Mouse (Mus musculus) midbrain, postnatal 0 days (tissue): ENCODE results near the gene Tm6sf1. TPM values are rescaled to one million over a fixed set of nuclear protein-coding genes. Genes with fewer than 3 reads are reported as not detected.

Experiments
- ATAC-seq: fragments of 200-750 bp; cut with Nextera tagmentation; 2 replicates; pipeline ENCODE4 v1.8.0; 2017; ENCODE audit warnings: moderate number of reproducible peaks, mild to moderate bottlenecking, moderate TSS enrichment, moderate library complexity; ENCODE audit not compliant: low FRiP score
- DNase-seq: peaks from one replicate; pipeline ENCODE4 v3.0.0-alpha.2; 2015; ENCODE audit warnings: low spot score
- H3K27ac ChIP-seq: fragments of 300-500 bp; sonication (generic); 2 replicates; pipeline ENCODE4 v1.5.1; 2014; ENCODE audit warnings: low read depth, mild to moderate bottlenecking, low read length, mixed read lengths
- H3K27me3 ChIP-seq: fragments of 300-500 bp; sonication (generic); 2 replicates; pipeline ENCODE4 v1.6.1; 2014; ENCODE audit warnings: low read length, control low read depth, mixed read lengths; ENCODE audit not compliant: insufficient read depth
- H3K36me3 ChIP-seq: fragments of 300-500 bp; sonication (generic); 2 replicates; pipeline ENCODE4 v1.6.1; 2014; ENCODE audit warnings: low read length, control low read depth, mixed read lengths; ENCODE audit not compliant: insufficient read depth
- H3K4me1 ChIP-seq: fragments of 300-500 bp; sonication (generic); 2 replicates; pipeline ENCODE4 v1.6.1; 2014; ENCODE audit warnings: mild to moderate bottlenecking, control low read depth, antibody characterized with exemption, low read length, mixed read lengths; ENCODE audit not compliant: insufficient read depth
- H3K4me2 ChIP-seq: fragments of 300-500 bp; sonication (generic); 2 replicates; pipeline ENCODE4 v1.6.1; 2014; ENCODE audit warnings: low read depth, mild to moderate bottlenecking, low read length, mixed read lengths; ENCODE audit not compliant: poor library complexity, severe bottlenecking
- H3K4me3 ChIP-seq: fragments of 300-500 bp; sonication (generic); 2 replicates; pipeline ENCODE4 v1.5.1; 2014; ENCODE audit warnings: low read depth, mild to moderate bottlenecking, low read length, moderate library complexity
- H3K9ac ChIP-seq: fragments of 300-500 bp; sonication (generic); replicated peaks from 2 replicates; pipeline ENCODE4 v1.6.1; 2014; ENCODE audit warnings: mild to moderate bottlenecking, low read length, moderate library complexity, mixed read lengths; ENCODE audit not compliant: poor library complexity, severe bottlenecking
- H3K9me3 ChIP-seq: fragments of 300-500 bp; sonication (generic); 2 replicates; pipeline ENCODE4 v1.6.1; 2016; ENCODE audit warnings: low read length, control low read depth
- CTCF ChIP-seq: IDR thresholded peaks from 2 replicates; pipeline ENCODE4 v1.5.1; 2016; ENCODE audit warnings: antibody characterized with exemption, mild to moderate bottlenecking
- WGBS: fragments of 180-500 bp; shearing (Covaris S2); extraction: QIAGEN DNeasy Blood & Tissue Kit; methylation state at CpG from one replicate; pipeline ENCODE4 v1.1.7; 2014; 5-methylcytosine and 5-hydroxymethylcytosine counted together
- polyA plus RNA-seq: library from polyadenylated mRNA; unstranded; fragments of >200 nt; fragmentation: Nextera tagmentation; extraction: Ambion mirVana; gene quantifications from 2 replicates; pipeline ENCODE4 v1.2.1, GENCODE M21; 2015
- total RNA-seq: library from RNA; depleted of rRNA; stranded (reverse); fragments of >200 nt; gene quantifications from 2 replicates; pipeline ENCODE4 v1.2.3, GENCODE M21; 2014; rRNA removed

Gene Tm6sf1
- total and polyA plus RNA-seq, 2 experiments from 2014 or later = 9.8 to 15.2 TPM

DNA sequence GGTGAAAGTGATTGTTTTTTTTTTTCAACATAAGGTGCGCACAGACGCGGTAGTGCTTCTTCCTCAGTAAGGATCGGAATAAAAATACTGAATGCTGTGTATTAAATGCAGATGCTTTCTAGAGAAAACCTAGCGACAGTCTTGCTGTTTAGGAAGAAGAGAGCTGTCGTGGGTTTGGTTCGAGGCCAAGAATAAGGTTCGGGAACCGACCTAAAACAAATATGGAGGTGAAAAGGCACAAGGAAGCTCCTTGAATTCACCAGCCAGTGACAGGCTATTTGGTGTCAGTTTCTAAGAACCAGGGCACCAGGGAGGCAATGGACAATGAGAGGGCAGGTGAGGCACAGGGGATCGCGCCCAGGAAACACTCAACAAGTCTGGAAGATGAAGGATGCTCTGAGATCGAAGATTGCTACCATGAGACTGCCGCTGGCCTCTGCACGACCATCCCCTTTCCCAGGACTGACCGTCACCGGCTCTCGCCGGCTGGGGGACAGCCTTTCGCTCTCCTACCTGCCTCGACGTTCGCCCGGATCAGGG is 74.3 kb downstream of the Tm6sf1 start:
- Histone ChIP-seq H3K9me3 (no peaks in the 10 kb centered on the region), H3K36me3 (no peaks in the 10 kb centered on the region), H3K9ac (peak overlapping the region; percentile 96), H3K27me3 (no peaks in the 10 kb centered on the region), H3K4me1 (peaks cover 7% of the 10 kb centered on the region), H3K27ac (peak overlapping the region; percentile 96), H3K4me3 (peak overlapping the region; percentile 97), H3K4me2 (peak overlapping the region; percentile 79)
- DNase-seq (peak; percentile 19), ATAC-seq (no peak; the same call in 1 of the 2 replicates)
- TF ChIP-seq CTCF = no peak
- WGBS = 3% methylated on average over 23 of the region's 23 CpGs

DNA sequence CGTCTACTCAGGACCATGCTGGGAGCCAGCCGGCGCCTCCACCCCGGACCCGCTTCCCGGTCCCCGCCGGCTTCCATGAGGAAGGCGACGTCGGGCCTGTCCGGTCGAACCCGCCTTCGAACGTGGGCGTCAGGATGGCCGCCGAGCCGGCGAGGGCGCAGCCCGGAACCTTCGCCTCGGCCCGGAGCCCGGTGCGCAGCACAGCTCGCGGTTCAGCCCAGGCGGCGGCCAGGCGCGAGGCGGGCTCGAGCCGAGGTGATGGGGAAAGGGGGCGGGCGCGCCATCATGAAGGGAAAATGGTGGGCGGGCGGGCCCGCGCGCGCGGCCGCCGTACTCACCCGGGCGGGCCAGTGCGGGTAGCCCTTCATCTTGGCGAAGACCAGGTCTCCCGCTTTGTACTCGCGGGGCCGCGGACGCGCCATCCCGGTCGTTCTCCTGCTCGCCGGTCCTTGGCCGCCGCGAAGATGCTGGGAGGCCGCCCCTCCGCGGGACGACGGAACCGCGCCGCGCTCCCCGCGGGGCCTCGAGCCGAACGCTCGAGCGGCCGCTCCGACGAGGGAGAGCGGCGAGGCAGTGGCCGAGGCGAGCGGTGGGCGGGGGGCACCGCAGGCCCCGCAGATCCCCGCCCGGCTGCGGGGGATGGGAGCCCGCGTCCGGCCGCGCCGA is 74.9 kb downstream of the Tm6sf1 start:
- Histone ChIP-seq H3K27me3 (no peaks in the 10 kb centered on the region), H3K9me3 (no peaks in the 10 kb centered on the region), H3K4me1 (peaks cover 7% of the 10 kb centered on the region), H3K27ac (peak overlapping the region; percentile 96), H3K36me3 (no peaks in the 10 kb centered on the region), H3K4me2 (peak overlapping the region; percentile 79), H3K9ac (peak overlapping the region; percentile 96), H3K4me3 (peak overlapping the region; percentile 97)
- peak; percentile 76 for DNase-seq
- 3% methylated on average over 79 of the region's 103 CpGs for WGBS
- ATAC-seq = peak; percentile 76
- TF ChIP-seq CTCF = no peak

Other genes with a start within 250 kb of the Tm6sf1 start
- 23.7 and 25.6 TPM in 2 replicates for gene Homer2, start 151.5 kb upstream of the Tm6sf1 start, total RNA-seq
- 23.5 and 29.5 TPM in 2 replicates for gene Homer2, start 151.5 kb upstream of the Tm6sf1 start, polyA plus RNA-seq
- gene Ramac, start 96.1 kb upstream of the Tm6sf1 start, total RNA-seq = 81.6 and 104 TPM in 2 replicates
- gene Ramac, start 96.1 kb upstream of the Tm6sf1 start, polyA plus RNA-seq = 189 and 190 TPM in 2 replicates
- 34.7 and 48.7 TPM in 2 replicates for gene 3110040N11Rik, start 69.5 kb upstream of the Tm6sf1 start, total RNA-seq
- 51.3 and 54.6 TPM in 2 replicates for gene 3110040N11Rik, start 69.5 kb upstream of the Tm6sf1 start, polyA plus RNA-seq
- 112 and 127 TPM in 2 replicates for gene Btbd1, start 29.6 kb upstream of the Tm6sf1 start, total RNA-seq
- 85.4 and 92.5 TPM in 2 replicates for gene Btbd1, start 29.6 kb upstream of the Tm6sf1 start, polyA plus RNA-seq
- gene Gm10160, start 3.2 kb upstream of the Tm6sf1 start, total RNA-seq = not detected in 2 replicates
- not detected in 2 replicates for gene Gm10160, start 3.2 kb upstream of the Tm6sf1 start, polyA plus RNA-seq
- 136 and 180 TPM in 2 replicates for gene Hdgfl3, start 75.5 kb downstream of the Tm6sf1 start, total RNA-seq
- 58.0 and 68.1 TPM in 2 replicates for gene Hdgfl3, start 75.5 kb downstream of the Tm6sf1 start, polyA plus RNA-seq
- 0.22 and 0.47 TPM in 2 replicates for gene Bnc1, start 133.3 kb downstream of the Tm6sf1 start, total RNA-seq
- 0.02 TPM in 1 of 2 replicates, not detected in the other for gene Bnc1, start 133.3 kb downstream of the Tm6sf1 start, polyA plus RNA-seq